Mouse (Mus musculus): ENCODE data around the gene Apba1. TPM values are rescaled to one million over a fixed set of nuclear protein-coding genes. Genes with fewer than 3 reads are reported as not detected.

The Apba1 gene
- 0.14 TPM for polyA plus RNA-seq (2017; shearing (Covaris generic))

DNA sequence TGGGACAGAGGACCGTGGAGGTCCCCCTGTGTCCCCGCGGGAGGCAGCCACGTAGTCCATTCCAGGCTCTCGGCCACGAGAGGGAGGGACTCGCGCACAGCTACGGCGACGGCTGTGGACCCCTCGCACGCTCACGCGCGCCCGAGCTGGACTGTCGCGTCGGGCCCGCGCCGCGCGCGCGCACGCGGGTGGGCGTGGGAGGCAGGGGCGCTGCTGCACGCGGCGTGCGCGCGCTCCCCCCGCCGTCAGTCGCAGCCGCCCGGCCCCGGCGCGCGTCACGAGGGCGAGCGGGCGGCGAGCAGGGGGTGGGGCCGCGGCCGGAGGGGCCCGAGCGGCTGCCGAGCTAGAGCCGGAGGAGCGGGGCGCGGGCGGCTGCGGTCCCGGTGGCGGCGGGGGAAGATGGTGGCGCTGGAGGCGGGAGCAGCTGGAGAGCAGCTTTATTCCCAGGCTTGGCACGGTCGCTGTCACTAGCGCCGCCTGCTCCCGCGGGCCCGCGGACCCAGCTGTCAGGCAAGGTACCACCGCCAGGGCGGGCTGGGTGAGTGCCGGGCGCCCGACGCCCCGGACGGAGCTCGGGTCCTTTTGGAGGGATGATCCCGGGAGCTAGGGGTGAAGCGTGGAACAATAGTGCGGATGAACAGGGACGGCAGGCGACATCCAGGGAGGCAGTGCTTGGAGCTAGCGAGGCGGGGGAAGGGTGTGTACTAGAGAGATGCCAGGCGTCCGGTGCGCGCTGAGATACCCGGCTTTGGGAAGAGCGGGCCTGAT lies at the start of gene Apba1:
TSS of gene Apba1 (plus strand) at position 334 of the 768 bp plus-strand sequence.

Other genes with a start within 250 kb of the Apba1 start
- not detected for gene 1700028P14Rik, start 106.1 kb upstream of the Apba1 start, polyA plus RNA-seq (2017; shearing (Covaris generic))
- gene Ptar1, start 71.5 kb upstream of the Apba1 start, polyA plus RNA-seq (2017; shearing (Covaris generic)) = 7.5 TPM

All from CD4-positive, CD25-positive, alpha-beta regulatory T cell (primary cell).